Comparison of ENCODE assay signal across 8 mouse cellular contexts in the genomic region with DNA sequence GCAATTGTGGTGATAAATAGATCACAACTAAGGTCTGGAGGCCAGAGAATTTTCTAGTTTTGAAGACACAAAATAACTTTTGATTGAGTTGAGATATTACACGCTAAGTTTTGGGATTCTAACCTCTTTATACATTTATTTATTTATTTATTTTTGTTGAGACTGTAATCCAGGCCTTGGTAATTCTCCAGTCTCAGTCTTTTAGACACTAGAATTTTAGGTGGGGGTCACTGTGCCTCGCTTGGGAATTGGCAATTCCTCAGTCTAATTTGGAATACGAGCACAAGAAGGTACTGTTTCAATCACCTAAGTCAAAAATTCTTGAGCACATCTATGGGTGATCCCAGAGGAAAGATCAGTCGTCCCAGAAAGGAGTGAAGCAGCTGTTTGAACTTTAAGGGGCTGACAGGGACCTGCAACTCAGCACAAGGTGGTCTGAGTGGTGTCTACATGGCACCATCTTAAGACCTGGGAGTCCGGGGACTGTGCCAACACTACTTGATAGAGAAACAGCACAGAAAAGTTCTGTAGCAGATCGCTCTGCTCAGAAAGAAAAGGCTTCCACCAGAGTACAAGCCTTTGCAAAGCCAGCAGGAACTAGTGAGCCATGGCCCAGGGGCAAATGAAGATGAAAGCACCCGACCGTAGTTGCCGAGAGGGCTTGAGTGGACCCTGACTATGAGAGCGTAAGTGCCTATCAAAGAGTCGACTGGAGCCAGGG. TPM values are rescaled to one million over a fixed set of nuclear protein-coding genes. Genes with fewer than 3 reads are reported as not detected.
A peak's percentile ranks its signal among the peaks of the same experiment; 100 is the strongest.
DNase-seq lines count a peak whose midpoint lies in the region; ATAC-seq and TF ChIP-seq lines count a peak whose summit lies in the region.

No protein-coding gene starts in this region.

- peak overlapping the region; percentile 95 for H3K4me2 ChIP-seq in heart, embryonic 16.5 days (ENCODE audit: low read depth, low read length)
- H3K4me2 ChIP-seq in limb, embryonic 14.5 days (replicated peaks; ENCODE audit: low read depth, low read length, severe bottlenecking) = peak overlapping the region; percentile 94
- peak overlapping the region; percentile 92 for H3K4me2 ChIP-seq in midbrain, embryonic 16.5 days (ENCODE audit: low read length)

- WGBS in heart, embryonic 16.5 days = 30% methylated on average over 11 of the region's 11 CpGs
- WGBS in limb, embryonic 14.5 days = 35% methylated on average over 11 of the region's 11 CpGs
- WGBS in midbrain, embryonic 16.5 days = 33% methylated on average over 11 of the region's 11 CpGs

- no peaks in the 10 kb centered on the region for H3K9me3 ChIP-seq in ES-Bruce4 (replicated peaks; ENCODE audit: control insufficient read depth, insufficient read depth, low read length, poor library complexity, severe bottlenecking)
- no peaks in the 10 kb centered on the region for H3K9me3 ChIP-seq in heart, embryonic 16.5 days (replicated peaks; ENCODE audit: control insufficient read depth, low read length)
- no peaks in the 10 kb centered on the region for H3K9me3 ChIP-seq in limb, embryonic 14.5 days (ENCODE audit: control insufficient read depth, low read length)
- H3K9me3 ChIP-seq in midbrain, embryonic 16.5 days (replicated peaks; ENCODE audit: control insufficient read depth, low read length, poor library complexity, severe bottlenecking) = no peaks in the 10 kb centered on the region

- peaks cover 14% of the 10 kb centered on the region for H3K36me3 ChIP-seq in ES-Bruce4 (ENCODE audit: control insufficient read depth, insufficient read depth, low read length, poor library complexity, severe bottlenecking)
- H3K36me3 ChIP-seq in heart, embryonic 16.5 days (ENCODE audit: control insufficient read depth, insufficient read depth) = no peaks in the 10 kb centered on the region
- peaks cover 16% of the 10 kb centered on the region for H3K36me3 ChIP-seq in limb, embryonic 14.5 days (ENCODE audit: control insufficient read depth, insufficient read depth, low read length)
- H3K36me3 ChIP-seq in midbrain, embryonic 16.5 days (ENCODE audit: control insufficient read depth, insufficient read depth, low read length) = peaks cover 4% of the 10 kb centered on the region; the same call in 1 of the 2 replicates

- no peak for TF ChIP-seq POLR2A in ES-Bruce4 (IDR thresholded peaks at IDR 0.05; ENCODE audit: insufficient read depth, low read length)
- TF ChIP-seq POLR2A in limb, embryonic 14.5 days (IDR thresholded peaks at IDR 0.05; ENCODE audit: borderline replicate concordance, extremely low read depth, insufficient read depth, insufficient read length) = no peak

- ATAC-seq in heart, embryonic 16.5 days (replicated peaks; ENCODE audit: extremely low read depth, insufficient read depth, low FRiP score) = peak; percentile 46
- peak; percentile 32; the same call in 1 of the 2 replicates for ATAC-seq in limb, embryonic 14.5 days (ENCODE audit: low FRiP score, low read depth)
- peak; percentile 67 for ATAC-seq in midbrain, embryonic 16.5 days

- peak overlapping the region; percentile 78 for H3K9ac ChIP-seq in ES-Bruce4 (ENCODE audit: low read depth, poor library complexity, severe bottlenecking)
- peak overlapping the region; percentile 85 for H3K9ac ChIP-seq in heart, embryonic 16.5 days (ENCODE audit: low read length)
- H3K9ac ChIP-seq in limb, embryonic 14.5 days (ENCODE audit: low read depth, low read length, severe bottlenecking) = peak overlapping the region; percentile 80
- peak overlapping the region; percentile 75 for H3K9ac ChIP-seq in midbrain, embryonic 16.5 days (ENCODE audit: low read depth, low read length)

- no peaks in the 10 kb centered on the region for H3K27me3 ChIP-seq in ES-Bruce4 (ENCODE audit: control insufficient read depth, insufficient read depth, low read length, poor library complexity, severe bottlenecking)
- H3K27me3 ChIP-seq in heart, embryonic 16.5 days (ENCODE audit: control insufficient read depth, insufficient read depth, low read length) = no peaks in the 10 kb centered on the region
- H3K27me3 ChIP-seq in limb, embryonic 14.5 days (ENCODE audit: control insufficient read depth, insufficient read depth, low read length) = no peaks in the 10 kb centered on the region
- H3K27me3 ChIP-seq in midbrain, embryonic 16.5 days (ENCODE audit: control insufficient read depth, insufficient read depth, low read depth, low read length) = no peaks in the 10 kb centered on the region

- DNase-seq in adrenal gland, postnatal 14 days = peak; percentile 31
- DNase-seq in adrenal gland, adult 8-10 months = no peak
- peak; percentile 53 for DNase-seq in embryo, embryonic 10.5 days (ENCODE audit: low spot score)
- DNase-seq in limb, embryonic 14.5 days (ENCODE audit: low spot score) = no peak
- no peak for DNase-seq in right cerebral cortex, postnatal 25 days

- no peak for TF ChIP-seq CTCF in ES-Bruce4 (IDR thresholded peaks at IDR 0.05; ENCODE audit: low read depth, low read length)

- TF ChIP-seq EP300 in ES-Bruce4 (IDR thresholded peaks at IDR 0.05; ENCODE audit: insufficient read depth, low read depth, low read length) = no peak

- H3K27ac ChIP-seq in ES-Bruce4 (ENCODE audit: insufficient read depth, low read length) = no peak overlapping the region
- H3K27ac ChIP-seq in heart, embryonic 16.5 days (ENCODE audit: low read length) = peak overlapping the region; percentile 54
- peak overlapping the region; percentile 59 for H3K27ac ChIP-seq in limb, embryonic 14.5 days (replicated peaks; ENCODE audit: low read depth, low read length)
- peak overlapping the region; percentile 70; the same call in 1 of the 2 replicates for H3K27ac ChIP-seq in midbrain, embryonic 16.5 days (ENCODE audit: low read length)

- H3K4me1 ChIP-seq in ES-Bruce4 (ENCODE audit: control insufficient read depth, insufficient read depth, low read length) = no peaks in the 10 kb centered on the region
- H3K4me1 ChIP-seq in heart, embryonic 16.5 days (ENCODE audit: control insufficient read depth, insufficient read depth, low read length) = peaks cover 11% of the 10 kb centered on the region
- peaks cover 10% of the 10 kb centered on the region for H3K4me1 ChIP-seq in limb, embryonic 14.5 days (ENCODE audit: control insufficient read depth, insufficient read depth, low read length)
- H3K4me1 ChIP-seq in midbrain, embryonic 16.5 days (ENCODE audit: control insufficient read depth, insufficient read depth, low read length) = peaks cover 14% of the 10 kb centered on the region

- peak overlapping the region; percentile 85 for H3K4me3 ChIP-seq in ES-Bruce4 (ENCODE audit: low read depth, low read length)
- H3K4me3 ChIP-seq in heart, embryonic 16.5 days (ENCODE audit: low read length) = peak overlapping the region; percentile 93
- H3K4me3 ChIP-seq in limb, embryonic 14.5 days (replicated peaks; ENCODE audit: low read length) = peak overlapping the region; percentile 72
- peak overlapping the region; percentile 76 for H3K4me3 ChIP-seq in midbrain, embryonic 16.5 days (ENCODE audit: low read depth, low read length)

RNA-seq across cellular contexts. Expression of a gene that starts 0.8 kb away (rescaled TPM):
- 15.2 and 16.9 TPM in 2 replicates for total RNA-seq in adrenal gland, postnatal 14 days (2021)
- total RNA-seq in adrenal gland, adult 8-10 months (2022) = 10 to 100 TPM; 15.1 to 22.2 (median 19.4) TPM
- 60.5 and 61.6 TPM in 2 replicates for polyA plus RNA-seq in ES-Bruce4 (2011; ENCODE audit: insufficient read depth, insufficient read length, low read depth, missing spikeins)
- 11.5 and 12.1 TPM in 2 replicates for polyA plus RNA-seq in heart, embryonic 16.5 days (2015; fragmentation: Nextera tagmentation; extraction: Ambion mirVana)
- 13.6 and 17.3 TPM in 2 replicates for polyA plus RNA-seq in limb, embryonic 14.5 days (2012; rRNA removed)
- polyA plus RNA-seq in limb, embryonic 14.5 days (2014; fragmentation: Nextera tagmentation; extraction: Ambion mirVana) = 18.0 and 19.1 TPM in 2 replicates
- 21.7 and 22.3 TPM in 2 replicates for polyA plus RNA-seq in midbrain, embryonic 16.5 days (2015; fragmentation: Nextera tagmentation; extraction: Ambion mirVana)

RNA-seq across cellular contexts. Expression of a gene that starts 18.3 kb away (rescaled TPM):
- 1.6 and 3.6 TPM in 2 replicates for total RNA-seq in adrenal gland, postnatal 14 days (2021)
- total RNA-seq in adrenal gland, adult 8-10 months (2022) = 1 to 10 TPM; 1.2 to 4.0 (median 2.2) TPM
- polyA plus RNA-seq in ES-Bruce4 (2011; ENCODE audit: insufficient read depth, insufficient read length, low read depth, missing spikeins) = 0.75 TPM in 1 of 2 replicates, not detected in the other
- polyA plus RNA-seq in heart, embryonic 16.5 days (2015; fragmentation: Nextera tagmentation; extraction: Ambion mirVana) = 0.46 and 0.70 TPM in 2 replicates
- polyA plus RNA-seq in limb, embryonic 14.5 days (2012; rRNA removed) = 0.09 TPM in 2 replicates
- 0.19 TPM in 1 of 2 replicates, not detected in the other for polyA plus RNA-seq in limb, embryonic 14.5 days (2014; fragmentation: Nextera tagmentation; extraction: Ambion mirVana)
- 0.99 and 1.1 TPM in 2 replicates for polyA plus RNA-seq in midbrain, embryonic 16.5 days (2015; fragmentation: Nextera tagmentation; extraction: Ambion mirVana)

Comparison
In these comparisons a context has a peak if more than half of its experiments do, and no peak if none do; other contexts are left out.
1. DNase-seq: peak in adrenal gland, postnatal 14 days (single experiment) and embryo, embryonic 10.5 days (single experiment); none in adrenal gland, adult 8-10 months (single experiment), limb, embryonic 14.5 days (single experiment) and right cerebral cortex, postnatal 25 days (single experiment).
2. Peak in every context shown above with its lines, with median percentiles within 50 percentile points of each other: H3K4me3 ChIP-seq, H3K9ac ChIP-seq, ATAC-seq and H3K4me2 ChIP-seq.